Comparison of ENCODE assay signal across 24 mouse cellular contexts in genomic region chr6:82759241-82759640, GRCm38 (mm10).
"Had no signal": no experiment of that assay in that cellular context is flagged by ENCODE, and none has a peak within 500 bp of the region (broad histone marks: within the 10 kb centered on the region; RNA-seq: fewer than 3 reads in every experiment).

No protein-coding gene starts in this region.

- H3K27me3 ChIP-seq: kidney, embryonic 15.5 days; limb, embryonic 12.5 days; limb, embryonic 15.5 days; lung, embryonic 15.5 days; megakaryocyte, embryonic 14.5 days; midbrain, embryonic 13.5 days; neural tube, embryonic 13.5 days had no signal

- H3K4me2 ChIP-seq: kidney, embryonic 15.5 days; limb, embryonic 12.5 days; limb, embryonic 15.5 days; liver, embryonic 11.5 days; lung, embryonic 15.5 days; midbrain, embryonic 13.5 days; neural tube, embryonic 13.5 days had no signal

- H3K9ac ChIP-seq: kidney, embryonic 15.5 days; limb, embryonic 12.5 days; limb, embryonic 15.5 days; liver, embryonic 14.5 days; liver, postnatal 0 days; lung, embryonic 15.5 days; midbrain, embryonic 13.5 days; neural tube, embryonic 13.5 days had no signal

- ATAC-seq: liver, postnatal 0 days; midbrain, embryonic 13.5 days; midbrain, embryonic 16.5 days had no signal

- H3K4me3 ChIP-seq: kidney, embryonic 15.5 days; left cerebral cortex, adult 2 months; limb, embryonic 12.5 days; limb, embryonic 15.5 days; lung, embryonic 15.5 days; megakaryocyte, embryonic 14.5 days; midbrain, embryonic 10.5 days; midbrain, embryonic 13.5 days; myocyte; neural tube, embryonic 13.5 days had no signal

- H3K27ac ChIP-seq: kidney, embryonic 15.5 days; left cerebral cortex, adult 2 months; limb, embryonic 12.5 days; limb, embryonic 15.5 days; liver, embryonic 14.5 days; lung, embryonic 15.5 days; midbrain, embryonic 10.5 days; midbrain, embryonic 13.5 days; neural tube, embryonic 13.5 days had no signal

- DNase-seq: kidney, postnatal 10 days; kidney, postnatal 36 days; layer of hippocampus, postnatal 36 days; left cerebral cortex, postnatal 4 days; liver, postnatal 0 days; lung, postnatal 10 days; lung, postnatal 36 days; retina, postnatal 1 day; right cerebral cortex, postnatal 25 days; thymus, adult 18-20 months; thymus, postnatal 36 days had no signal

- H3K36me3 ChIP-seq: lung, embryonic 15.5 days; midbrain, embryonic 13.5 days; neural tube, embryonic 13.5 days had no signal

- H3K4me1 ChIP-seq: limb, embryonic 12.5 days had no signal

- H3K9me3 ChIP-seq: kidney, embryonic 15.5 days; limb, embryonic 12.5 days; limb, embryonic 15.5 days; lung, embryonic 15.5 days; megakaryocyte, embryonic 14.5 days; midbrain, embryonic 10.5 days; midbrain, embryonic 13.5 days; neural tube, embryonic 13.5 days had no signal
